Mouse (Mus musculus): Measurements from ENCODE around the gene Mthfd2.

DNA sequence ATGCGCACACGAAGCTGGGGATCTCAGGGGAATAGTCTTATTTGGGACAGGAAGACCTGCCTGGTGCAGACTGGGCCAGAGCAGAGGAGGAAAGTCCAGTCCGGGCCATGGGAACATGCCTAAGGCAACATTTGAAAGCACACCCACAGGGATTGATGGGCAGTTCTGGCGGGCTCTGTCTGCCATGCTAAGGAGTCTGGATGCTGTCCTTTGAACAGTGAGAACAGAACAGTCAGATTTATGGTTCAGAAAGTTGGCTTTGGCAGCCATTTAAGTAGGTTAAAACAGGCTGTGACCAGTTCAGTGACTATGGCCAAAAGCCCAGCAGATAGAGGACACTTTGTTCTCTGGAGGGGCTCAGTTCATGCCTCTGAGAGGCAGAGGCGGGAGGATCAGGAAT lies 23.4 kb downstream of the Mthfd2 start:
- no peak for TF ChIP-seq CTCF (IDR thresholded peaks at IDR 0.05; ENCODE audit: borderline replicate concordance, insufficient read depth, low read length)
- no peak for TF ChIP-seq POLR2A (IDR thresholded peaks at IDR 0.05; ENCODE audit: low read depth, low read length)
